Mouse (Mus musculus) thymus, postnatal 14 days (tissue): ENCODE measurements around the gene Snrpc.
"Not testable (repeated sequence)": the region's sequence is repeated elsewhere in the genome, so short reads cannot be mapped to it uniquely, and the experiment has no call there.

Experiments used
- DNase-seq: peaks from one replicate; pipeline ENCODE4 v3.0.0; 2021

Gene Snrpc

GRCm38 (mm10) chr17:27837850-27838249, at the start of gene Snrpc:
Gene Snrpc, plus strand, starts transcription at chr17:27838150.
- DNase-seq, result not testable (repeated sequence)

GRCm38 (mm10) chr17:27788456-27789172, 49.3 kb upstream of the Snrpc start:
- DNase-seq, result no peak

- DNase-seq, result no peak
These were observed 47.9 kb upstream of the Snrpc start for GRCm38 (mm10) chr17:27790015-27790414.

- DNase-seq, result no peak
These were observed 47.0 kb upstream of the Snrpc start for GRCm38 (mm10) chr17:27790976-27791375.

GRCm38 (mm10) chr17:27791556-27791955, 46.4 kb upstream of the Snrpc start:
- DNase-seq, result no peak

- DNase-seq, result no peak
These were observed 45.4 kb upstream of the Snrpc start for GRCm38 (mm10) chr17:27792516-27792915.

GRCm38 (mm10) chr17:27793144-27793543, 44.8 kb upstream of the Snrpc start:
- no peak for DNase-seq

GRCm38 (mm10) chr17:27796780-27797179, 41.2 kb upstream of the Snrpc start:
- no peak for DNase-seq

- DNase-seq, result no peak
These were observed 40.5 kb upstream of the Snrpc start for GRCm38 (mm10) chr17:27797341-27797872.

GRCm38 (mm10) chr17:27799771-27800584, 38.0 kb upstream of the Snrpc start:
- DNase-seq, result peak; percentile 46

- DNase-seq, result no peak
These were observed 37.0 kb upstream of the Snrpc start for GRCm38 (mm10) chr17:27800710-27801648.

- DNase-seq, result no peak
These were observed 34.2 kb upstream of the Snrpc start for GRCm38 (mm10) chr17:27803752-27804151.

- no peak for DNase-seq
These were observed 33.7 kb upstream of the Snrpc start for GRCm38 (mm10) chr17:27804156-27804690.

GRCm38 (mm10) chr17:27804803-27805770, 32.9 kb upstream of the Snrpc start:
- no peak for DNase-seq

- DNase-seq, result no peak
These were observed 30.3 kb upstream of the Snrpc start for GRCm38 (mm10) chr17:27807542-27808078.

GRCm38 (mm10) chr17:27810569-27811331, 27.2 kb upstream of the Snrpc start:
- DNase-seq, result no peak

GRCm38 (mm10) chr17:27811980-27812379, 26.0 kb upstream of the Snrpc start:
- DNase-seq, result no peak

- no peak for DNase-seq
These were observed 23.3 kb upstream of the Snrpc start for GRCm38 (mm10) chr17:27814606-27815005.

GRCm38 (mm10) chr17:27819011-27819410, 18.9 kb upstream of the Snrpc start:
- no peak for DNase-seq

GRCm38 (mm10) chr17:27819521-27819970, 18.4 kb upstream of the Snrpc start:
- DNase-seq, result peak; percentile 26
